Mouse (Mus musculus): ENCODE measurements around the gene Myo1b. TPM values are rescaled to one million over a fixed set of nuclear protein-coding genes. Genes with fewer than 3 reads are reported as not detected.

Gene Myo1b
- total and polyA plus RNA-seq, 3 experiments, result 0.07 TPM; not detected in 1

DNA sequence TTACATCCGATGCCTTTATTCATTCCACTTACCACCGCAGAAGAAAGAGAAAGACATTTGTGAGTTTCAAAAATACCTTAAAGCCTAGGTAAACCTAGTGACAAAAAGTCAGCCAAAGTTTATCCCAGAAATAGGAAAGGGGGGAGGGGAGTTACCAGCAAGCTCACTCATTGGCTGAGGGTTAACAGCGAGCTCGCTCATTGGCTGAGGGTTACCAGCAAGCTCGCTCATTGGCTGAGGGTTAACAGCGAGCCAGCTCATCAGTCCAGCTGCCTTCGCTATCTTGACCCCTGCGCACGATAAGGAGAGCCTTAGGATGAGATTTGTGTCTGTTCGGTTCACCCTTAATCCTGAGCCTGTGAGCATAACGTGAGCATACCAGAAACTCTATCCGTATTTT lies 6.9 kb upstream of the Myo1b start:
- TF ChIP-seq CHD2 (IDR thresholded peaks at IDR 0.05; ENCODE audit: low read length) (0 out of 2 replicates have a peak, but pooled peaks have one; percentile 18), MXI1 (IDR thresholded peaks at IDR 0.05; ENCODE audit: low read depth, low read length) (no peak)
- no peaks in the 10 kb centered on the region for H3K27me3 ChIP-seq (replicated peaks)
- in situ Hi-C loops (cut with MboI; ENCODE audit: low pct_ligation_motif_present, low pct_unique_long_range_greater_than_20kb, low sequenced_read_pairs), result no loop called here
- H3K4me2 ChIP-seq (ENCODE audit: insufficient read depth, low read depth, poor library complexity, severe bottlenecking), result no peak overlapping the region
- H3K9ac ChIP-seq (ENCODE audit: insufficient read depth, low read depth), result no peak overlapping the region
- DNase-seq (ENCODE audit: extremely low read depth), result no peak
- H3K4me1 ChIP-seq (ENCODE audit: control insufficient read depth in 1 of 2, insufficient read depth in 2 of 2), result no peaks in the 10 kb centered on the region
- H3K36me3 ChIP-seq (replicated peaks in 1 of 2; ENCODE audit: control insufficient read depth in 1 of 2, insufficient read depth in 1 of 2, low read length in 1 of 2), result no peaks in the 10 kb centered on the region
- no peak overlapping the region for H3K27ac ChIP-seq (ENCODE audit: insufficient read depth, low read depth)
- H3K4me3 ChIP-seq (replicated peaks in 1 of 3; ENCODE audit: low read depth in 2 of 3, low read length in 2 of 3, poor library complexity in 1 of 3), result no peak overlapping the region
- H3K9me3 ChIP-seq (replicated peaks; ENCODE audit: low read length), result no peaks in the 10 kb centered on the region
- dilution Hi-C loops (cut with MboI; ENCODE audit: extremely low pct_ligation_motif_present, extremely low pct_unique_long_range_greater_than_20kb, low sequenced_read_pairs), result no loop called here
- no peaks in the 10 kb centered on the region for H3K79me2 ChIP-seq (replicated peaks; ENCODE audit: control insufficient read depth, extremely low read depth, insufficient read depth, poor library complexity, severe bottlenecking)

DNA sequence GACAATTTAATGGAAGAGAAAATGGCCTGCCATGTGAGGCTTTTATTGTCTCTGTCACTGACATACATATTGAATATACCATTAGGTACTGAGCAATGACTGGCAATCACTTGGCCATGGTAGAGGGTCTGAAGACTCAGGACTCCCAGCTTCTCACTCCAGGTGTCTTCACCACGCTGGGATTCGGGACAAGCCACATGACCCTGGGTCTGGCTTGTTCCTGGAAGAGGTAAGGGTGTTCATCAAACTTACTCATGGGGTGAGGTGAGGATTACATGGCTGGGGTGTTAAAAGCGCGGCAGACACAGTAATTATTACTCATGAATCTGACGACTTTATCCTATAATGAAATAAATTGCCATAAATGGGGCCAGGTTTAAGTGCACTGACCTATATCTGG lies 405 bp upstream of the Myo1b start:
- dilution Hi-C loops (cut with MboI; ENCODE audit: extremely low pct_ligation_motif_present, extremely low pct_unique_long_range_greater_than_20kb, low sequenced_read_pairs), result no loop called here

DNA sequence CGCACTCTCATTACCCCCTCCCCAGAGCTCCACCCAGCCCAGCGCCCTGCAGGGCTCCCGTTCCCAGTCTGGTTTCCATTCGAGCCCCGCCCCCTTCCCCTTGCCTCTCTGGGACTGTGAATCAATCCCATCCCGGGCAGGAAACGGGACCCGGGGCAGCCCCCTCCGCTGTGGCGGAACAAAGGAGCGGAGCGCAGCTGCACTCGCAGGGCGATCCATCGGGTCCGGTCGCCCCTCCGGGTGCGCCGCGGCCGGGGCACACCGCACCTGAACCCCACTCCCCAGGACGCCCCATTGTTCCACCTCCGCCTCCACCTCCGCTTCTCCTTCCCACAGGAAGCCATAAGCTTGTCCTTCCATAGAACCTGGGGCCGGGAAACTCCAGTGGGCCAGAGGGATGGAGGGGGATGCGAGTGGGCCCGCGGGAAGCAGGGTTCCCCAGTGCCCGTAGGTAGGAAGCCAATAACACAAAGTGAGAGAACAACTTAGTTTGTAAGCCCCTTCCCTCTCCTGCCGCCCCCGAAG lies 758 bp downstream of the Myo1b start:
- in situ Hi-C loops (cut with MboI; ENCODE audit: low pct_ligation_motif_present, low pct_unique_long_range_greater_than_20kb, low sequenced_read_pairs), result no loop called here
- no peak overlapping the region for H3K4me3 ChIP-seq (replicated peaks in 1 of 3; ENCODE audit: low read depth in 2 of 3, low read length in 2 of 3, poor library complexity in 1 of 3)

More for the DNA sequence above, 405 bp upstream of the Myo1b start:
- in situ Hi-C loops (cut with MboI; ENCODE audit: low pct_ligation_motif_present, low pct_unique_long_range_greater_than_20kb, low sequenced_read_pairs), result no loop called here
- Histone ChIP-seq H3K27me3 (replicated peaks) (no peaks in the 10 kb centered on the region), H3K9ac (ENCODE audit: insufficient read depth, low read depth) (no peak overlapping the region), H3K79me2 (replicated peaks; ENCODE audit: control insufficient read depth, extremely low read depth, insufficient read depth, poor library complexity, severe bottlenecking) (no peaks in the 10 kb centered on the region), H3K27ac (ENCODE audit: insufficient read depth, low read depth) (no peak overlapping the region), H3K4me2 (ENCODE audit: insufficient read depth, low read depth, poor library complexity, severe bottlenecking) (no peak overlapping the region), H3K36me3 (replicated peaks in 1 of 2; ENCODE audit: control insufficient read depth in 1 of 2, insufficient read depth in 1 of 2, low read length in 1 of 2) (no peaks in the 10 kb centered on the region), H3K4me1 (ENCODE audit: control insufficient read depth in 1 of 2, insufficient read depth in 2 of 2) (peaks cover 2 to 8% of the 10 kb centered on the region in 2 experiments; a peak in 1 of 4 replicates), H3K9me3 (replicated peaks; ENCODE audit: low read length) (peaks cover 11% of the 10 kb centered on the region), H3K4me3 (replicated peaks in 1 of 3; ENCODE audit: low read depth in 2 of 3, low read length in 2 of 3, poor library complexity in 1 of 3) (no peak overlapping the region)
- DNase-seq (ENCODE audit: extremely low read depth), result no peak
- TF ChIP-seq PAX5 (IDR thresholded peaks at IDR 0.05; ENCODE audit: low read length) (no peak), GABPA (IDR thresholded peaks at IDR 0.05; ENCODE audit: insufficient replicate concordance, low read depth, low read length) (no peak)

More for the DNA sequence above, 758 bp downstream of the Myo1b start:
- H3K9me3 ChIP-seq (replicated peaks; ENCODE audit: low read length), result peaks cover 11% of the 10 kb centered on the region
- H3K9ac ChIP-seq (ENCODE audit: insufficient read depth, low read depth), result no peak overlapping the region
- no peaks in the 10 kb centered on the region for H3K36me3 ChIP-seq (replicated peaks in 1 of 2; ENCODE audit: control insufficient read depth in 1 of 2, insufficient read depth in 1 of 2, low read length in 1 of 2)
- no peaks in the 10 kb centered on the region for H3K79me2 ChIP-seq (replicated peaks; ENCODE audit: control insufficient read depth, extremely low read depth, insufficient read depth, poor library complexity, severe bottlenecking)
- H3K27me3 ChIP-seq (replicated peaks), result no peaks in the 10 kb centered on the region
- no peak overlapping the region for H3K4me2 ChIP-seq (ENCODE audit: insufficient read depth, low read depth, poor library complexity, severe bottlenecking)
- H3K4me1 ChIP-seq (ENCODE audit: control insufficient read depth in 1 of 2, insufficient read depth in 2 of 2), result peaks cover 2 to 8% of the 10 kb centered on the region in 2 experiments; a peak in 1 of 4 replicates
- no peak for DNase-seq (ENCODE audit: extremely low read depth)
- H3K27ac ChIP-seq (ENCODE audit: insufficient read depth, low read depth), result no peak overlapping the region
- dilution Hi-C loops (cut with MboI; ENCODE audit: extremely low pct_ligation_motif_present, extremely low pct_unique_long_range_greater_than_20kb, low sequenced_read_pairs), result no loop called here
- no peak for TF ChIP-seq NELFE (IDR thresholded peaks at IDR 0.05; ENCODE audit: low read depth, low read length)
- no peak for TF ChIP-seq GABPA (IDR thresholded peaks at IDR 0.05; ENCODE audit: insufficient replicate concordance, low read depth, low read length)
- no peak for TF ChIP-seq IRF4 (IDR thresholded peaks at IDR 0.05; ENCODE audit: low read depth, low read length)
- TF ChIP-seq POLR2A (IDR thresholded peaks at IDR 0.05; ENCODE audit: low read depth, low read length), result no peak
- TF ChIP-seq RAD21 (IDR thresholded peaks at IDR 0.05; ENCODE audit: low read depth, low read length), result no peak
- TF ChIP-seq USF1 (IDR thresholded peaks at IDR 0.05; ENCODE audit: low read depth, low read length), result no peak
- TF ChIP-seq USF2 (conservative IDR thresholded peaks at IDR 0.05; ENCODE audit: low read depth, low read length), result no peak
- TF ChIP-seq ZC3H11A (IDR thresholded peaks at IDR 0.05; ENCODE audit: low read depth, low read length), result no peak
- no peak for TF ChIP-seq MAX (IDR thresholded peaks at IDR 0.05; ENCODE audit: low read length)
- TF ChIP-seq UBTF (IDR thresholded peaks at IDR 0.05; ENCODE audit: low read depth, low read length), result no peak

Data from CH12.LX (cell line).